Comparison of ENCODE assay signal across 25 mouse cellular contexts in genomic region chr11:4041123-4041625, GRCm38 (mm10). TPM values are rescaled to one million over a fixed set of nuclear protein-coding genes. Genes with fewer than 3 reads are reported as not detected.
DNase-seq lines count a peak whose midpoint lies in the region; ATAC-seq and TF ChIP-seq lines count a peak whose summit lies in the region.
"Had no signal": no experiment of that assay in that cellular context is flagged by ENCODE, and none has a peak within 500 bp of the region (broad histone marks: within the 10 kb centered on the region; RNA-seq: fewer than 3 reads in every experiment).

No protein-coding gene starts in this region.

- no peaks in the 10 kb centered on the region for H3K4me1 ChIP-seq in heart, embryonic 10.5 days
- H3K4me1 ChIP-seq in liver, adult 2 months (ENCODE audit: control insufficient read depth, insufficient read depth, low read length) = peaks cover 6% of the 10 kb centered on the region; the same call in 1 of the 2 replicates
- no peaks in the 10 kb centered on the region for H3K4me1 ChIP-seq in liver, embryonic 12.5 days

- H3K27ac ChIP-seq in heart, embryonic 10.5 days = no peak overlapping the region
- H3K27ac ChIP-seq in liver, adult 2 months (replicated peaks; ENCODE audit: insufficient read depth, low read depth, low read length) = no peak overlapping the region
- no peak overlapping the region for H3K27ac ChIP-seq in liver, embryonic 12.5 days

- intact Hi-C loops in heart, postnatal 10 days (cut with DNase I) = no loop called here

- whole genome bisulfite sequencing in heart, embryonic 10.5 days = 81% methylated on average over 6 of the region's 6 CpGs
- WGBS in liver, adult 2 months = 74% methylated on average over 6 of the region's 6 CpGs
- WGBS in liver, embryonic 12.5 days (ENCODE audit: insufficient replicate concordance) = 62% methylated on average over 6 of the region's 6 CpGs

- H3K4me3 ChIP-seq in heart, embryonic 10.5 days = no peak overlapping the region
- H3K4me3 ChIP-seq in liver, adult 2 months (ENCODE audit: insufficient read depth, low read depth, low read length) = no peak overlapping the region
- H3K4me3 ChIP-seq in liver, embryonic 12.5 days = no peak overlapping the region

- H3K9ac ChIP-seq in liver, adult 2 months (ENCODE audit: low read depth, low read length) = no peak overlapping the region
- H3K9ac ChIP-seq in liver, embryonic 12.5 days = no peak overlapping the region

- no peak for TF ChIP-seq CTCF in liver, adult 2 months (IDR thresholded peaks at IDR 0.05; ENCODE audit: low read depth, low read length)

- H3K9me3 ChIP-seq in heart, embryonic 10.5 days = no peaks in the 10 kb centered on the region
- no peaks in the 10 kb centered on the region for H3K9me3 ChIP-seq in liver, embryonic 12.5 days (replicated peaks)
- H3K9me3 ChIP-seq: G1E had no signal

- no peaks in the 10 kb centered on the region for H3K36me3 ChIP-seq in heart, embryonic 10.5 days
- peaks cover 51% of the 10 kb centered on the region for H3K36me3 ChIP-seq in liver, adult 2 months (ENCODE audit: control insufficient read depth, insufficient read depth, low read length)
- H3K36me3 ChIP-seq in liver, embryonic 12.5 days = no peaks in the 10 kb centered on the region
- H3K36me3 ChIP-seq: G1E had no signal

- no peak for ATAC-seq in liver, embryonic 12.5 days
- ATAC-seq: activated CD4-positive, CD25-positive, alpha-beta regulatory T cell, adult 4 months; CD4-positive, CD25-positive, alpha-beta regulatory T cell, adult 4 months; Patski had no signal

- no peaks in the 10 kb centered on the region for H3K27me3 ChIP-seq in heart, embryonic 10.5 days (ENCODE audit: insufficient read depth, poor library complexity, severe bottlenecking)
- H3K27me3 ChIP-seq in liver, adult 2 months (ENCODE audit: control insufficient read depth, insufficient read depth, low read length) = no peaks in the 10 kb centered on the region
- H3K27me3 ChIP-seq in liver, embryonic 12.5 days (replicated peaks) = no peaks in the 10 kb centered on the region
- H3K27me3 ChIP-seq: CH12.LX had no signal

- peak; percentile 73 for DNase-seq in heart, adult 11 months
- DNase-seq in heart, postnatal 10 days = no peak
- peak; percentile 58 for DNase-seq in heart, embryonic 10.5 days (ENCODE audit: low spot score)
- DNase-seq in heart, adult 18-20 months = no peak
- peak; percentile 58 for DNase-seq in liver, adult 2 months (ENCODE audit: extremely low read depth, low read depth, low spot score)
- DNase-seq: adrenal gland, adult 2 months; adrenal gland, adult 8-10 months; adrenal gland, postnatal 10 days; adrenal gland, postnatal 14 days; adrenal gland, postnatal 25 days; adrenal gland, postnatal 36 days; B cell, adult 2 months; cerebellum, adult 11 months; cerebellum, adult 11-12 months; cerebellum, adult 18-20 months had no signal

- H3K79me2 ChIP-seq in liver, adult 2 months (ENCODE audit: control insufficient read depth, insufficient read depth, low read length) = no peaks in the 10 kb centered on the region

- H3K4me2 ChIP-seq in liver, embryonic 12.5 days = no peak overlapping the region

- TF ChIP-seq POLR2A in liver, adult 2 months (IDR thresholded peaks at IDR 0.05; ENCODE audit: extremely low read depth, insufficient read depth, low read length) = no peak

RNA-seq across cellular contexts. Expression of gene Sec14l4, which starts 9.9 kb away (rescaled TPM):
- total RNA-seq in heart, postnatal 10 days (2021) = under 1 TPM in 1 of 2 experiments, not detected in 1; 0.34 TPM
- 0.07 and 0.50 TPM in 2 replicates for polyA plus RNA-seq in heart, embryonic 10.5 days (2016; fragmentation: Nextera tagmentation; extraction: Ambion mirVana)
- total RNA-seq in heart, adult 18-20 months (2021) = under 1 TPM; 0.25 to 0.85 TPM
- 97.5 and 130 TPM in 2 replicates for total RNA-seq in liver, adult 2 months (2014; rRNA removed)
- polyA plus RNA-seq in liver, adult 2 months (2012; rRNA removed) = 92.9 and 108 TPM in 2 replicates
- polyA plus RNA-seq in liver, embryonic 12.5 days (2016; fragmentation: Nextera tagmentation; extraction: Ambion mirVana) = 0.62 and 0.71 TPM in 2 replicates
- total RNA-seq: MEL had no signal
- polyA plus RNA-seq: activated CD4-positive, CD25-positive, alpha-beta regulatory T cell, adult 4 months; brain, embryonic 14.5 days; C2C12; CD4-positive, CD25-positive, alpha-beta regulatory T cell, adult 4 months; G1E; Patski had no signal

RNA-seq across cellular contexts. Expression of gene Sec14l3, which starts 23.5 kb away (rescaled TPM):
- total RNA-seq in heart, postnatal 10 days (2021) = under 1 TPM in 1 of 2 experiments, not detected in 1; 0.74 TPM
- polyA plus RNA-seq in heart, embryonic 10.5 days (2016; fragmentation: Nextera tagmentation; extraction: Ambion mirVana) = not detected in 2 replicates
- 1 to 10 TPM in 1 of 2 experiments, not detected in 1; 6.2 TPM for total RNA-seq in heart, adult 18-20 months (2021)
- not detected in 2 replicates for total RNA-seq in liver, adult 2 months (2014; rRNA removed)
- not detected in 2 replicates for polyA plus RNA-seq in liver, adult 2 months (2012; rRNA removed)
- polyA plus RNA-seq in liver, embryonic 12.5 days (2016; fragmentation: Nextera tagmentation; extraction: Ambion mirVana) = not detected in 2 replicates
- total RNA-seq: adrenal gland, adult 18-20 months; adrenal gland, adult 2 months; adrenal gland, postnatal 25 days; adrenal gland, postnatal 36 days; CH12.LX; MEL had no signal
- polyA plus RNA-seq: activated CD4-positive, CD25-positive, alpha-beta regulatory T cell, adult 4 months; adrenal gland, adult 2 months; C2C12; CD4-positive, CD25-positive, alpha-beta regulatory T cell, adult 4 months; G1E; Patski had no signal

RNA-seq across cellular contexts. Expression of gene Mtfp1, which starts 54.1 kb away (rescaled TPM):
- total RNA-seq in heart, postnatal 10 days (2021) = 10 to 100 TPM; 80.7 to 82.0 TPM
- polyA plus RNA-seq in heart, embryonic 10.5 days (2016; fragmentation: Nextera tagmentation; extraction: Ambion mirVana) = 25.7 and 26.0 TPM in 2 replicates
- total RNA-seq in heart, adult 18-20 months (2021) = 100 to 1,000 TPM; 133 to 172 TPM
- 16.6 and 23.4 TPM in 2 replicates for total RNA-seq in liver, adult 2 months (2014; rRNA removed)
- polyA plus RNA-seq in liver, adult 2 months (2012; rRNA removed) = 39.2 and 41.5 TPM in 2 replicates
- 32.2 and 35.9 TPM in 2 replicates for polyA plus RNA-seq in liver, embryonic 12.5 days (2016; fragmentation: Nextera tagmentation; extraction: Ambion mirVana)

RNA-seq across cellular contexts. Expression of gene Gal3st1, which starts 57.7 kb away (rescaled TPM):
- total RNA-seq in heart, postnatal 10 days (2021) = under 1 TPM; 0.12 to 0.36 TPM
- polyA plus RNA-seq in heart, embryonic 10.5 days (2016; fragmentation: Nextera tagmentation; extraction: Ambion mirVana) = 0.32 and 0.73 TPM in 2 replicates
- total RNA-seq in heart, adult 18-20 months (2021) = under 1 TPM; 0.15 to 0.23 TPM
- total RNA-seq in liver, adult 2 months (2014; rRNA removed) = 2.2 and 2.6 TPM in 2 replicates
- 1.4 and 4.4 TPM in 2 replicates for polyA plus RNA-seq in liver, adult 2 months (2012; rRNA removed)
- polyA plus RNA-seq in liver, embryonic 12.5 days (2016; fragmentation: Nextera tagmentation; extraction: Ambion mirVana) = 0.72 and 0.85 TPM in 2 replicates
- total RNA-seq: adrenal gland, adult 18-20 months; G1E had no signal
- polyA plus RNA-seq: activated CD4-positive, CD25-positive, alpha-beta regulatory T cell, adult 4 months; CD4-positive, CD25-positive, alpha-beta regulatory T cell, adult 4 months; G1E had no signal

Comparison
In these comparisons a context has a peak if more than half of its experiments do, and no peak if none do; other contexts are left out.
1. DNase-seq: peak in heart, adult 11 months (single experiment), heart, embryonic 10.5 days (single experiment) and liver, adult 2 months (single experiment); none in heart, postnatal 10 days (0 of 2) and heart, adult 18-20 months (0 of 2).
2. RNA of gene Sec14l4, which starts 9.9 kb away (total RNA-seq): 97.5 to 130 TPM in liver, adult 2 months; 0.25 to 0.85 TPM in heart, adult 18-20 months and 0.34 TPM in heart, postnatal 10 days; every median in the first group is over 10 times any median in the second.